Mouse (Mus musculus) stomach, embryonic 14.5 days (tissue): ENCODE results near the gene Cables2. TPM values are rescaled to one million over a fixed set of nuclear protein-coding genes. Genes with fewer than 3 reads are reported as not detected.

Experiments
- ATAC-seq: fragments of 200-750 bp; cut with Nextera tagmentation; 2 replicates; pipeline ENCODE4 v1.8.0; 2017; ENCODE audit warnings: low read depth, moderate TSS enrichment; ENCODE audit not compliant: insufficient number of reproducible peaks, insufficient read depth, low FRiP score
- H3K27ac ChIP-seq: fragments of 300-500 bp; sonication (generic); 2 replicates; pipeline ENCODE4 v1.5.1; 2014; ENCODE audit warnings: mild to moderate bottlenecking, low read length, moderate library complexity, mixed read lengths
- H3K27me3 ChIP-seq: fragments of 300-500 bp; sonication (generic); 2 replicates; pipeline ENCODE4 v1.6.1; 2014; ENCODE audit warnings: low read length, control low read depth, mixed read lengths; ENCODE audit not compliant: control insufficient read depth, insufficient read depth
- H3K36me3 ChIP-seq: fragments of 300-500 bp; sonication (generic); 2 replicates; pipeline ENCODE4 v1.6.1; 2014; ENCODE audit warnings: mild to moderate bottlenecking, control low read depth, low read length, moderate library complexity, mixed read lengths; ENCODE audit not compliant: control insufficient read depth, insufficient read depth
- H3K4me1 ChIP-seq: fragments of 300-500 bp; sonication (generic); 2 replicates; pipeline ENCODE4 v1.6.1; 2014; ENCODE audit warnings: low read length, control low read depth, mixed read lengths; ENCODE audit not compliant: control insufficient read depth, insufficient read depth
- H3K4me2 ChIP-seq: fragments of 300-500 bp; sonication (generic); replicated peaks from 2 replicates; pipeline ENCODE4 v1.6.1; 2014; ENCODE audit warnings: low read depth, low read length, control low read depth
- H3K4me3 ChIP-seq: fragments of 300-500 bp; sonication (generic); 2 replicates; pipeline ENCODE4 v1.5.1; 2014; ENCODE audit warnings: low read depth, low read length, control low read depth
- H3K9ac ChIP-seq: fragments of 300-500 bp; sonication (generic); replicated peaks from 2 replicates; pipeline ENCODE4 v1.6.1; 2014; ENCODE audit warnings: low read depth, mild to moderate bottlenecking, control low read depth, low read length, moderate library complexity, mixed read lengths
- H3K9me3 ChIP-seq: fragments of 300-500 bp; sonication (generic); 2 replicates; pipeline ENCODE4 v1.6.1; 2016; ENCODE audit warnings: low read depth, low read length, control low read depth; ENCODE audit not compliant: control insufficient read depth
- WGBS: fragments of 180-500 bp; shearing (Covaris S2); extraction: QIAGEN DNeasy Blood & Tissue Kit; methylation state at CpG from one replicate; pipeline ENCODE4 v1.1.7; 2014; 5-methylcytosine and 5-hydroxymethylcytosine counted together
- polyA plus RNA-seq: library from polyadenylated mRNA; unstranded; fragments of >200 nt; fragmentation: Nextera tagmentation; extraction: Ambion mirVana; gene quantifications from 2 replicates; pipeline ENCODE4 v1.2.1, GENCODE M21; 2014

Cables2 gene
- polyA plus RNA-seq, 1 experiment from 2014 or later, result 15.5 TPM

- Histone ChIP-seq H3K4me3 (no peak overlapping the region), H3K4me2 (no peak overlapping the region), H3K27me3 (no peaks in the 10 kb centered on the region), H3K27ac (no peak overlapping the region), H3K9me3 (no peaks in the 10 kb centered on the region), H3K9ac (no peak overlapping the region), H3K36me3 (no peaks in the 10 kb centered on the region), H3K4me1 (peaks cover 12% of the 10 kb centered on the region)
- ATAC-seq, result no peak
- 71% methylated on average over 5 of the region's 5 CpGs for WGBS
Measured at GRCm38 (mm10) chr2:180238591-180238990, 34.7 kb downstream of the Cables2 start.

- 83% methylated on average over 7 of the region's 7 CpGs for WGBS
- Histone ChIP-seq H3K4me2 (no peak overlapping the region), H3K27ac (no peak overlapping the region), H3K9ac (no peak overlapping the region), H3K36me3 (no peaks in the 10 kb centered on the region), H3K27me3 (no peaks in the 10 kb centered on the region), H3K9me3 (no peaks in the 10 kb centered on the region), H3K4me3 (no peak overlapping the region), H3K4me1 (peaks cover 16% of the 10 kb centered on the region)
- no peak for ATAC-seq
Measured at GRCm38 (mm10) chr2:180237601-180238345, 35.5 kb downstream of the Cables2 start.

GRCm38 (mm10) chr2:180236930-180237329 lies 36.4 kb downstream of the Cables2 start:
- H3K27ac ChIP-seq, result no peak overlapping the region; the same call in 1 of the 2 replicates
- no peaks in the 10 kb centered on the region for H3K27me3 ChIP-seq
- 75% methylated on average over 3 of the region's 3 CpGs for WGBS
- H3K9me3 ChIP-seq, result no peaks in the 10 kb centered on the region
- H3K4me1 ChIP-seq, result peaks cover 16% of the 10 kb centered on the region
- no peak overlapping the region for H3K4me3 ChIP-seq
- H3K9ac ChIP-seq, result no peak overlapping the region
- ATAC-seq, result no peak
- H3K36me3 ChIP-seq, result no peaks in the 10 kb centered on the region
- H3K4me2 ChIP-seq, result no peak overlapping the region

- Histone ChIP-seq H3K9ac (no peak overlapping the region), H3K4me1 (peaks cover 16% of the 10 kb centered on the region), H3K9me3 (no peaks in the 10 kb centered on the region), H3K27me3 (no peaks in the 10 kb centered on the region), H3K4me2 (no peak overlapping the region), H3K36me3 (no peaks in the 10 kb centered on the region), H3K27ac (peak overlapping the region; percentile 71), H3K4me3 (no peak overlapping the region)
- ATAC-seq, result no peak
- 33% methylated on average over 3 of the region's 3 CpGs for WGBS
Measured at GRCm38 (mm10) chr2:180236500-180236899, 36.8 kb downstream of the Cables2 start.

- Histone ChIP-seq H3K4me1 (peaks cover 16% of the 10 kb centered on the region), H3K4me2 (no peak overlapping the region), H3K27ac (peak overlapping the region; percentile 71), H3K9me3 (no peaks in the 10 kb centered on the region), H3K4me3 (no peak overlapping the region), H3K9ac (no peak overlapping the region), H3K36me3 (no peaks in the 10 kb centered on the region), H3K27me3 (no peaks in the 10 kb centered on the region)
- 78% methylated on average over 4 of the region's 4 CpGs for WGBS
- no peak for ATAC-seq
Measured at GRCm38 (mm10) chr2:180235788-180236187, 37.5 kb downstream of the Cables2 start.

GRCm38 (mm10) chr2:180234980-180235379 lies 38.3 kb downstream of the Cables2 start:
- Histone ChIP-seq H3K27me3 (no peaks in the 10 kb centered on the region), H3K9me3 (no peaks in the 10 kb centered on the region), H3K4me3 (no peak overlapping the region), H3K4me2 (no peak overlapping the region), H3K4me1 (peaks cover 16% of the 10 kb centered on the region), H3K27ac (peak overlapping the region; percentile 71), H3K36me3 (no peaks in the 10 kb centered on the region), H3K9ac (no peak overlapping the region)
- ATAC-seq, result peak; percentile 57
- 36% methylated on average over 6 of the region's 6 CpGs for WGBS

GRCm38 (mm10) chr2:180234353-180234752 lies 38.9 kb downstream of the Cables2 start:
- WGBS, result 37% methylated on average over 8 of the region's 8 CpGs
- Histone ChIP-seq H3K36me3 (no peaks in the 10 kb centered on the region), H3K9me3 (no peaks in the 10 kb centered on the region), H3K27ac (peak overlapping the region; percentile 71; the same call in 1 of the 2 replicates), H3K4me1 (peaks cover 16% of the 10 kb centered on the region), H3K4me2 (no peak overlapping the region), H3K27me3 (no peaks in the 10 kb centered on the region), H3K4me3 (no peak overlapping the region), H3K9ac (no peak overlapping the region)
- 0 out of 2 replicates have a peak, but pooled peaks have one; percentile 1 for ATAC-seq

- ATAC-seq, result no peak
- no peaks in the 10 kb centered on the region for H3K36me3 ChIP-seq
- H3K27ac ChIP-seq, result no peak overlapping the region
- H3K4me1 ChIP-seq, result peaks cover 23% of the 10 kb centered on the region
- no peak overlapping the region for H3K9ac ChIP-seq
- H3K27me3 ChIP-seq, result no peaks in the 10 kb centered on the region
- H3K4me3 ChIP-seq, result no peak overlapping the region
- no peak overlapping the region for H3K4me2 ChIP-seq
- WGBS, result 62% methylated on average over 7 of the region's 7 CpGs
- H3K9me3 ChIP-seq, result no peaks in the 10 kb centered on the region
Measured at GRCm38 (mm10) chr2:180233101-180233904, 40.0 kb downstream of the Cables2 start.
